Mouse (Mus musculus) stomach, embryonic 14.5 days (tissue): ENCODE data around the gene Bcas3. TPM values are rescaled to one million over a fixed set of nuclear protein-coding genes. Genes with fewer than 3 reads are reported as not detected.

Experiments used
- ATAC-seq: fragments of 200-750 bp; cut with Nextera tagmentation; 2 replicates; pipeline ENCODE4 v1.8.0; 2017; ENCODE audit warnings: low read depth, moderate TSS enrichment; ENCODE audit not compliant: insufficient number of reproducible peaks, insufficient read depth, low FRiP score
- H3K27ac ChIP-seq: fragments of 300-500 bp; sonication (generic); 2 replicates; pipeline ENCODE4 v1.5.1; 2014; ENCODE audit warnings: mild to moderate bottlenecking, low read length, moderate library complexity, mixed read lengths
- H3K27me3 ChIP-seq: fragments of 300-500 bp; sonication (generic); 2 replicates; pipeline ENCODE4 v1.6.1; 2014; ENCODE audit warnings: low read length, control low read depth, mixed read lengths; ENCODE audit not compliant: control insufficient read depth, insufficient read depth
- H3K36me3 ChIP-seq: fragments of 300-500 bp; sonication (generic); 2 replicates; pipeline ENCODE4 v1.6.1; 2014; ENCODE audit warnings: mild to moderate bottlenecking, control low read depth, low read length, moderate library complexity, mixed read lengths; ENCODE audit not compliant: control insufficient read depth, insufficient read depth
- H3K4me1 ChIP-seq: fragments of 300-500 bp; sonication (generic); 2 replicates; pipeline ENCODE4 v1.6.1; 2014; ENCODE audit warnings: low read length, control low read depth, mixed read lengths; ENCODE audit not compliant: control insufficient read depth, insufficient read depth
- H3K4me2 ChIP-seq: fragments of 300-500 bp; sonication (generic); replicated peaks from 2 replicates; pipeline ENCODE4 v1.6.1; 2014; ENCODE audit warnings: low read depth, low read length, control low read depth
- H3K4me3 ChIP-seq: fragments of 300-500 bp; sonication (generic); 2 replicates; pipeline ENCODE4 v1.5.1; 2014; ENCODE audit warnings: low read depth, low read length, control low read depth
- H3K9ac ChIP-seq: fragments of 300-500 bp; sonication (generic); replicated peaks from 2 replicates; pipeline ENCODE4 v1.6.1; 2014; ENCODE audit warnings: low read depth, mild to moderate bottlenecking, control low read depth, low read length, moderate library complexity, mixed read lengths
- H3K9me3 ChIP-seq: fragments of 300-500 bp; sonication (generic); 2 replicates; pipeline ENCODE4 v1.6.1; 2016; ENCODE audit warnings: low read depth, low read length, control low read depth; ENCODE audit not compliant: control insufficient read depth
- WGBS: fragments of 180-500 bp; shearing (Covaris S2); extraction: QIAGEN DNeasy Blood & Tissue Kit; methylation state at CpG from one replicate; pipeline ENCODE4 v1.1.7; 2014; 5-methylcytosine and 5-hydroxymethylcytosine counted together
- polyA plus RNA-seq: library from polyadenylated mRNA; unstranded; fragments of >200 nt; fragmentation: Nextera tagmentation; extraction: Ambion mirVana; gene quantifications from 2 replicates; pipeline ENCODE4 v1.2.1, GENCODE M21; 2014

Bcas3 gene
- polyA plus RNA-seq, 1 experiment from 2014 or later = 20.4 TPM

GRCm38 (mm10) chr11:85613035-85613434, 260.1 kb downstream of the Bcas3 start:
- Histone ChIP-seq H3K27me3 (no peaks in the 10 kb centered on the region), H3K27ac (no peak overlapping the region), H3K9me3 (no peaks in the 10 kb centered on the region), H3K36me3 (no peaks in the 10 kb centered on the region), H3K9ac (no peak overlapping the region), H3K4me1 (peaks cover 19% of the 10 kb centered on the region), H3K4me3 (no peak overlapping the region), H3K4me2 (no peak overlapping the region)
- no peak for ATAC-seq
- 20% methylated on average over 5 of the region's 5 CpGs for WGBS

- Histone ChIP-seq H3K4me2 (no peak overlapping the region), H3K9ac (no peak overlapping the region), H3K4me3 (no peak overlapping the region), H3K27ac (no peak overlapping the region), H3K36me3 (no peaks in the 10 kb centered on the region), H3K9me3 (no peaks in the 10 kb centered on the region), H3K4me1 (peaks cover 19% of the 10 kb centered on the region), H3K27me3 (no peaks in the 10 kb centered on the region)
- no peak for ATAC-seq
- WGBS = 50% methylated on average over 3 of the region's 3 CpGs
Measured at GRCm38 (mm10) chr11:85613586-85613985, 260.6 kb downstream of the Bcas3 start.

GRCm38 (mm10) chr11:85614431-85614830, 261.5 kb downstream of the Bcas3 start:
- Histone ChIP-seq H3K4me1 (peaks cover 24% of the 10 kb centered on the region), H3K27me3 (no peaks in the 10 kb centered on the region)
- no peak for ATAC-seq

GRCm38 (mm10) chr11:85615421-85615820, 262.5 kb downstream of the Bcas3 start:
- Histone ChIP-seq H3K4me3 (no peak overlapping the region), H3K36me3 (no peaks in the 10 kb centered on the region), H3K27ac (no peak overlapping the region), H3K27me3 (no peaks in the 10 kb centered on the region), H3K4me2 (no peak overlapping the region), H3K9ac (no peak overlapping the region), H3K4me1 (peaks cover 24% of the 10 kb centered on the region), H3K9me3 (no peaks in the 10 kb centered on the region)
- WGBS = 48% methylated on average over 7 of the region's 7 CpGs
- ATAC-seq = no peak

More at GRCm38 (mm10) chr11:85614431-85614830, 261.5 kb downstream of the Bcas3 start:
- Histone ChIP-seq H3K4me3 (no peak overlapping the region), H3K4me2 (no peak overlapping the region), H3K36me3 (no peaks in the 10 kb centered on the region), H3K9ac (no peak overlapping the region), H3K27ac (no peak overlapping the region), H3K9me3 (no peaks in the 10 kb centered on the region)
- 67% methylated on average over 7 of the region's 7 CpGs for WGBS

- H3K4me1 ChIP-seq = peaks cover 5% of the 10 kb centered on the region; the same call in 1 of the 2 replicates
- 32% methylated on average over 2 of the region's 2 CpGs for WGBS
- no peak overlapping the region for H3K27ac ChIP-seq
- no peak overlapping the region for H3K4me2 ChIP-seq
- no peaks in the 10 kb centered on the region for H3K27me3 ChIP-seq
- no peak overlapping the region for H3K9ac ChIP-seq
- no peak for ATAC-seq
- H3K9me3 ChIP-seq = no peaks in the 10 kb centered on the region
- no peak overlapping the region for H3K4me3 ChIP-seq
- no peaks in the 10 kb centered on the region for H3K36me3 ChIP-seq
Measured at GRCm38 (mm10) chr11:85621486-85621885, 268.5 kb downstream of the Bcas3 start.

- 83% methylated on average over 8 of the region's 8 CpGs for WGBS
- Histone ChIP-seq H3K4me3 (no peak overlapping the region), H3K27ac (no peak overlapping the region), H3K4me2 (no peak overlapping the region), H3K9ac (no peak overlapping the region), H3K27me3 (no peaks in the 10 kb centered on the region), H3K36me3 (no peaks in the 10 kb centered on the region), H3K9me3 (no peaks in the 10 kb centered on the region), H3K4me1 (peaks cover 5% of the 10 kb centered on the region; the same call in 1 of the 2 replicates)
- no peak for ATAC-seq
Measured at GRCm38 (mm10) chr11:85621994-85622393, 269.0 kb downstream of the Bcas3 start.

- H3K4me3 ChIP-seq = no peak overlapping the region
Measured at GRCm38 (mm10) chr11:85625206-85625605, 272.2 kb downstream of the Bcas3 start.

GRCm38 (mm10) chr11:85626846-85627245, 273.9 kb downstream of the Bcas3 start:
- Histone ChIP-seq H3K4me3 (no peak overlapping the region), H3K4me1 (peaks cover 19% of the 10 kb centered on the region), H3K27me3 (no peaks in the 10 kb centered on the region), H3K27ac (no peak overlapping the region), H3K9ac (no peak overlapping the region), H3K9me3 (no peaks in the 10 kb centered on the region), H3K36me3 (no peaks in the 10 kb centered on the region), H3K4me2 (no peak overlapping the region)
- WGBS = 84% methylated on average over 2 of the region's 2 CpGs
- no peak for ATAC-seq

More at GRCm38 (mm10) chr11:85625206-85625605, 272.2 kb downstream of the Bcas3 start:
- WGBS = 63% methylated on average over 5 of the region's 5 CpGs
- Histone ChIP-seq H3K36me3 (no peaks in the 10 kb centered on the region), H3K9ac (no peak overlapping the region), H3K27ac (no peak overlapping the region), H3K9me3 (no peaks in the 10 kb centered on the region), H3K27me3 (no peaks in the 10 kb centered on the region), H3K4me2 (no peak overlapping the region), H3K4me1 (peaks cover 12% of the 10 kb centered on the region)
- no peak for ATAC-seq

GRCm38 (mm10) chr11:85627405-85627804, 274.4 kb downstream of the Bcas3 start:
- no peaks in the 10 kb centered on the region for H3K9me3 ChIP-seq
- WGBS = 64% methylated on average over 3 of the region's 3 CpGs
- H3K9ac ChIP-seq = no peak overlapping the region
- H3K4me1 ChIP-seq = peaks cover 22% of the 10 kb centered on the region
- no peak overlapping the region for H3K4me3 ChIP-seq
- no peak for ATAC-seq
- H3K27me3 ChIP-seq = no peaks in the 10 kb centered on the region
- H3K36me3 ChIP-seq = no peaks in the 10 kb centered on the region
- H3K4me2 ChIP-seq = no peak overlapping the region
- no peak overlapping the region for H3K27ac ChIP-seq
